Mouse (Mus musculus): ENCODE measurements around the gene Palm2. TPM values are rescaled to one million over a fixed set of nuclear protein-coding genes. Genes with fewer than 3 reads are reported as not detected.

Gene Palm2
- polyA plus RNA-seq, 1 experiment: not detected

GRCm38 (mm10) chr4:57690001-57690400, 256.0 kb downstream of the Palm2 start:
- Histone ChIP-seq H3K27ac (ENCODE audit: insufficient read depth, low read length) (no peak overlapping the region), H3K4me1 (ENCODE audit: control insufficient read depth, insufficient read depth, insufficient read length) (no peaks in the 10 kb centered on the region), H3K4me3 (ENCODE audit: extremely low read depth, insufficient read depth, insufficient read length) (no peak overlapping the region), H3K36me3 (ENCODE audit: control insufficient read depth, insufficient read depth, low read length) (no peaks in the 10 kb centered on the region), H3K27me3 (ENCODE audit: control insufficient read depth, insufficient read depth, low read length) (no peaks in the 10 kb centered on the region)
- DNase-seq (ENCODE audit: low read depth in 1 of 2, low spot score in 2 of 2): no peak
- TF ChIP-seq CTCF (IDR thresholded peaks at IDR 0.05; ENCODE audit: extremely low read depth, insufficient read depth, insufficient read length, insufficient replicate concordance) (no peak), POLR2A (IDR thresholded peaks at IDR 0.05; ENCODE audit: low read depth, low read length) (no peak)
- WGBS: 83% methylated on average over 6 of the region's 6 CpGs

GRCm38 (mm10) chr4:57690805-57691204, 256.8 kb downstream of the Palm2 start:
- Histone ChIP-seq H3K27me3 (ENCODE audit: control insufficient read depth, insufficient read depth, low read length) (no peaks in the 10 kb centered on the region), H3K4me3 (ENCODE audit: extremely low read depth, insufficient read depth, insufficient read length) (no peak overlapping the region), H3K36me3 (ENCODE audit: control insufficient read depth, insufficient read depth, low read length) (no peaks in the 10 kb centered on the region), H3K4me1 (ENCODE audit: control insufficient read depth, insufficient read depth, insufficient read length) (no peaks in the 10 kb centered on the region), H3K27ac (ENCODE audit: insufficient read depth, low read length) (no peak overlapping the region)
- no peak for DNase-seq (ENCODE audit: low read depth in 1 of 2, low spot score in 2 of 2)
- TF ChIP-seq POLR2A (IDR thresholded peaks at IDR 0.05; ENCODE audit: low read depth, low read length) (no peak), CTCF (IDR thresholded peaks at IDR 0.05; ENCODE audit: extremely low read depth, insufficient read depth, insufficient read length, insufficient replicate concordance) (no peak)
- WGBS: 75% methylated on average over 1 of the region's 1 CpGs

- no peak overlapping the region for H3K27ac ChIP-seq (ENCODE audit: insufficient read depth, low read length)
- H3K4me3 ChIP-seq (ENCODE audit: extremely low read depth, insufficient read depth, insufficient read length): no peak overlapping the region
- DNase-seq (ENCODE audit: low read depth in 1 of 2, low spot score in 2 of 2): no peak
- H3K36me3 ChIP-seq (ENCODE audit: control insufficient read depth, insufficient read depth, low read length): no peaks in the 10 kb centered on the region
- no peaks in the 10 kb centered on the region for H3K27me3 ChIP-seq (ENCODE audit: control insufficient read depth, insufficient read depth, low read length)
- no peak for TF ChIP-seq POLR2A (IDR thresholded peaks at IDR 0.05; ENCODE audit: low read depth, low read length)
- TF ChIP-seq CTCF (IDR thresholded peaks at IDR 0.05; ENCODE audit: extremely low read depth, insufficient read depth, insufficient read length, insufficient replicate concordance): no peak
- H3K4me1 ChIP-seq (ENCODE audit: control insufficient read depth, insufficient read depth, insufficient read length): no peaks in the 10 kb centered on the region
- WGBS: 80% methylated on average over 5 of the region's 5 CpGs
Observed at GRCm38 (mm10) chr4:57694356-57695136, 260.5 kb downstream of the Palm2 start.

GRCm38 (mm10) chr4:57696955-57697354, 262.9 kb downstream of the Palm2 start:
- Histone ChIP-seq H3K4me3 (ENCODE audit: extremely low read depth, insufficient read depth, insufficient read length) (no peak overlapping the region), H3K27ac (ENCODE audit: insufficient read depth, low read length) (no peak overlapping the region), H3K36me3 (ENCODE audit: control insufficient read depth, insufficient read depth, low read length) (no peaks in the 10 kb centered on the region), H3K4me1 (ENCODE audit: control insufficient read depth, insufficient read depth, insufficient read length) (no peaks in the 10 kb centered on the region), H3K27me3 (ENCODE audit: control insufficient read depth, insufficient read depth, low read length) (no peaks in the 10 kb centered on the region)
- 94% methylated on average over 11 of the region's 11 CpGs for WGBS
- no peak for TF ChIP-seq POLR2A (IDR thresholded peaks at IDR 0.05; ENCODE audit: low read depth, low read length)
- TF ChIP-seq CTCF (IDR thresholded peaks at IDR 0.05; ENCODE audit: extremely low read depth, insufficient read depth, insufficient read length, insufficient replicate concordance): no peak
- no peak for DNase-seq (ENCODE audit: low read depth in 1 of 2, low spot score in 2 of 2)

- TF ChIP-seq POLR2A (IDR thresholded peaks at IDR 0.05; ENCODE audit: low read depth, low read length): no peak
- no peak for TF ChIP-seq CTCF (IDR thresholded peaks at IDR 0.05; ENCODE audit: extremely low read depth, insufficient read depth, insufficient read length, insufficient replicate concordance)
- Histone ChIP-seq H3K4me3 (ENCODE audit: extremely low read depth, insufficient read depth, insufficient read length) (no peak overlapping the region), H3K27ac (ENCODE audit: insufficient read depth, low read length) (no peak overlapping the region), H3K4me1 (ENCODE audit: control insufficient read depth, insufficient read depth, insufficient read length) (no peaks in the 10 kb centered on the region), H3K36me3 (ENCODE audit: control insufficient read depth, insufficient read depth, low read length) (no peaks in the 10 kb centered on the region), H3K27me3 (ENCODE audit: control insufficient read depth, insufficient read depth, low read length) (no peaks in the 10 kb centered on the region)
- no peak for DNase-seq (ENCODE audit: low read depth in 1 of 2, low spot score in 2 of 2)
- WGBS: 89% methylated on average over 12 of the region's 12 CpGs
Observed at GRCm38 (mm10) chr4:57697918-57698611, 264.0 kb downstream of the Palm2 start.

- no peak overlapping the region for H3K4me3 ChIP-seq (ENCODE audit: extremely low read depth, insufficient read depth, insufficient read length)
- no peak overlapping the region for H3K27ac ChIP-seq (ENCODE audit: insufficient read depth, low read length)
- no peaks in the 10 kb centered on the region for H3K36me3 ChIP-seq (ENCODE audit: control insufficient read depth, insufficient read depth, low read length)
- no peak for TF ChIP-seq POLR2A (IDR thresholded peaks at IDR 0.05; ENCODE audit: low read depth, low read length)
- no peak for TF ChIP-seq CTCF (IDR thresholded peaks at IDR 0.05; ENCODE audit: extremely low read depth, insufficient read depth, insufficient read length, insufficient replicate concordance)
- H3K4me1 ChIP-seq (ENCODE audit: control insufficient read depth, insufficient read depth, insufficient read length): peaks cover 6% of the 10 kb centered on the region; the same call in 1 of the 2 replicates
- no peaks in the 10 kb centered on the region for H3K27me3 ChIP-seq (ENCODE audit: control insufficient read depth, insufficient read depth, low read length)
- DNase-seq (ENCODE audit: low read depth in 1 of 2, low spot score in 2 of 2): no peak
- WGBS: 84% methylated on average over 5 of the region's 5 CpGs
Observed at GRCm38 (mm10) chr4:57701576-57701975, 267.5 kb downstream of the Palm2 start.

Data from spleen, adult 2 months (tissue).